Mouse (Mus musculus): ENCODE results near the gene Zdhhc14.

GRCm38 (mm10) chr17:5595068-5595467 is 102.7 kb downstream of the Zdhhc14 start:
- TF ChIP-seq GATA1 (IDR thresholded peaks at IDR 0.05; ENCODE audit: low read length) (no peak), TAL1 (IDR thresholded peaks at IDR 0.05; ENCODE audit: low read length) (no peak)
